Comparison of ENCODE assay signal across 21 mouse cellular contexts in the genomic region with DNA sequence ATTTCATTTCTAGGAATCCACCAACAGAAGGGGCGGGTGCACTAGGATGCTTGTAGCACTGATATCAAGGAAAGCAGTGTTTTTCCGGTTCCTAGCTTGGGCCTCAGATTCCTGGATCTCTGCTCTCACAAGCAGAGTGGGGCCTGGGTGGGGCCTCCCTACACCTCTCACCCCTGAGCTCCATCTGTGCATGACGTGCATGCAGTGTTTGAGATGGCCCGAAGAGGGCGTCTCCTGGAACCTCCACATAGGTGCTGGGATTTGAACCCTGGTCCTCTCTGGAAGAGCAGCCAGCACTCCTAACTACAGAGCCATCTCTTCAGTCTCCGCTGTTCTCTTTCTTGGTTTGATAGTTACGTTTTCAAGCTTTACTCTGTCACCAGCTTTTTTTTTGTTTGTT. TPM values are rescaled to one million over a fixed set of nuclear protein-coding genes. Genes with fewer than 3 reads are reported as not detected.
DNase-seq lines count a peak whose midpoint lies in the region; ATAC-seq and TF ChIP-seq lines count a peak whose summit lies in the region.
"Had no signal": no experiment of that assay in that cellular context is flagged by ENCODE, and none has a peak within 500 bp of the region (broad histone marks: within the 10 kb centered on the region; RNA-seq: fewer than 3 reads in every experiment).

No protein-coding gene starts in this region.

- no peaks in the 10 kb centered on the region for H3K9me3 ChIP-seq in liver, embryonic 14.5 days (ENCODE audit: control insufficient read depth, low read length)
- H3K9me3 ChIP-seq in liver, embryonic 12.5 days (replicated peaks): no peaks in the 10 kb centered on the region
- H3K9me3 ChIP-seq: heart, embryonic 15.5 days; hindbrain, embryonic 15.5 days; midbrain, embryonic 10.5 days; stomach, embryonic 15.5 days had no signal

- no peak for ATAC-seq in liver, embryonic 14.5 days (ENCODE audit: insufficient read depth)
- ATAC-seq in liver, embryonic 12.5 days: no peak
- ATAC-seq: forebrain, embryonic 14.5 days had no signal

- intact Hi-C loops in left cerebral cortex, postnatal 25 days (cut with DNase I): no loop called here

- H3K4me1 ChIP-seq in liver, embryonic 14.5 days (replicated peaks; ENCODE audit: control insufficient read depth in 2 of 2, insufficient read depth in 2 of 2, low read length in 1 of 2): no peaks in the 10 kb centered on the region
- H3K4me1 ChIP-seq in liver, embryonic 12.5 days: 0 out of 2 replicates have a peak, but pooled peaks cover 4% of the 10 kb centered on the region
- H3K4me1 ChIP-seq: hindbrain, embryonic 15.5 days; stomach, embryonic 15.5 days had no signal

- 62% methylated on average over 7 of the region's 7 CpGs for WGBS in liver, embryonic 14.5 days (ENCODE audit: insufficient replicate concordance)
- 65% methylated on average over 7 of the region's 7 CpGs for WGBS in liver, embryonic 12.5 days (ENCODE audit: insufficient replicate concordance)

- no peak for DNase-seq in liver, embryonic 14.5 days (ENCODE audit: low read depth in 3 of 3, low spot score in 3 of 3)
- peak; percentile 48 for DNase-seq in ZHBTc4 (ENCODE audit: low read depth, low spot score)
- peak; percentile 64 to 69 for DNase-seq in thymus, postnatal 10 days (ENCODE audit: low spot score in 2 of 2)
- DNase-seq in urinary bladder, postnatal 4 days (ENCODE audit: low spot score in 2 of 2): no peak
- DNase-seq in left cerebral cortex, postnatal 25 days (ENCODE audit: low spot score in 2 of 2): no peak
- DNase-seq in kidney, postnatal 14 days: no peak
- DNase-seq: adrenal gland, postnatal 10 days; cerebellum, adult 8-10 months; cerebellum, postnatal 36 days; heart, postnatal 4 days; kidney, adult 11 months; lung, adult 18-20 months; lung, postnatal 10 days; right cerebral cortex, postnatal 4 days had no signal

- no peak overlapping the region for H3K4me3 ChIP-seq in liver, embryonic 14.5 days (ENCODE audit: insufficient read depth in 1 of 2, low read depth in 2 of 2, low read length in 2 of 2)
- H3K4me3 ChIP-seq in liver, embryonic 12.5 days: no peak overlapping the region
- H3K4me3 ChIP-seq: heart, embryonic 15.5 days; hindbrain, embryonic 15.5 days; midbrain, embryonic 10.5 days; stomach, embryonic 15.5 days had no signal

- H3K9ac ChIP-seq in liver, embryonic 14.5 days (replicated peaks): no peak overlapping the region
- H3K9ac ChIP-seq in liver, embryonic 12.5 days: no peak overlapping the region
- H3K9ac ChIP-seq: heart, embryonic 15.5 days; hindbrain, embryonic 15.5 days; stomach, embryonic 15.5 days had no signal

- TF ChIP-seq CTCF in liver, embryonic 14.5 days (IDR thresholded peaks at IDR 0.05; ENCODE audit: low read depth): 0 out of 2 replicates have a peak, but pooled peaks have one; percentile 20

- no peaks in the 10 kb centered on the region for H3K27me3 ChIP-seq in liver, embryonic 14.5 days (ENCODE audit: control insufficient read depth, insufficient read depth, low read length)
- H3K27me3 ChIP-seq in liver, embryonic 12.5 days (replicated peaks): peaks cover 6% of the 10 kb centered on the region; the same call in 1 of the 2 replicates
- H3K27me3 ChIP-seq: hindbrain, embryonic 15.5 days; stomach, embryonic 15.5 days had no signal

- no peak for TF ChIP-seq EP300 in liver, embryonic 14.5 days (IDR thresholded peaks at IDR 0.05; ENCODE audit: low read depth)

- H3K4me2 ChIP-seq in liver, embryonic 14.5 days (ENCODE audit: low read depth): no peak overlapping the region
- no peak overlapping the region for H3K4me2 ChIP-seq in liver, embryonic 12.5 days
- H3K4me2 ChIP-seq: heart, embryonic 15.5 days; hindbrain, embryonic 15.5 days; stomach, embryonic 15.5 days had no signal

- no peaks in the 10 kb centered on the region for H3K36me3 ChIP-seq in liver, embryonic 14.5 days (replicated peaks; ENCODE audit: control insufficient read depth, insufficient read depth, low read depth)
- no peaks in the 10 kb centered on the region for H3K36me3 ChIP-seq in liver, embryonic 12.5 days
- H3K36me3 ChIP-seq: heart, embryonic 15.5 days; hindbrain, embryonic 15.5 days; midbrain, embryonic 10.5 days; stomach, embryonic 15.5 days had no signal

- no peak overlapping the region for H3K27ac ChIP-seq in liver, embryonic 14.5 days
- no peak overlapping the region for H3K27ac ChIP-seq in liver, embryonic 12.5 days
- H3K27ac ChIP-seq: heart, embryonic 15.5 days; hindbrain, embryonic 15.5 days; midbrain, embryonic 10.5 days; stomach, embryonic 15.5 days had no signal

RNA-seq across cellular contexts. Expression of gene Colq, which starts 36.1 kb away (rescaled TPM):
- 0.02 and 0.04 TPM in 2 replicates for polyA plus RNA-seq in liver, embryonic 14.5 days (2012; rRNA removed)
- 0.09 TPM in 1 of 2 replicates, not detected in the other for polyA plus RNA-seq in liver, embryonic 14.5 days (2014; fragmentation: Nextera tagmentation; extraction: Ambion mirVana)
- 0.05 and 0.22 TPM in 2 replicates for polyA plus RNA-seq in liver, embryonic 12.5 days (2016; fragmentation: Nextera tagmentation; extraction: Ambion mirVana)
- total RNA-seq in left cerebral cortex, postnatal 25 days (2021): 1 to 10 TPM; 1.7 TPM
- total RNA-seq: midbrain, postnatal 0 days had no signal

Comparison
In these comparisons a context has a peak if more than half of its experiments do, and no peak if none do; other contexts are left out.
1. DNase-seq: peak in ZHBTc4 (single experiment) and thymus, postnatal 10 days (2 of 2); none in liver, embryonic 14.5 days (0 of 3), urinary bladder, postnatal 4 days (0 of 2), left cerebral cortex, postnatal 25 days (0 of 2) and kidney, postnatal 14 days (single experiment).